Mouse (Mus musculus) urinary bladder, postnatal 36 days (tissue): ENCODE data around the gene Chrne.

ENCODE experiments used
- DNase-seq, 2 experiments: peaks; one replicate each; pipeline ENCODE4 v3.0.0; 2022; ENCODE audit warnings: low spot score in 2 of 2, mixed read lengths in 1 of 2

Chrne gene

DNA sequence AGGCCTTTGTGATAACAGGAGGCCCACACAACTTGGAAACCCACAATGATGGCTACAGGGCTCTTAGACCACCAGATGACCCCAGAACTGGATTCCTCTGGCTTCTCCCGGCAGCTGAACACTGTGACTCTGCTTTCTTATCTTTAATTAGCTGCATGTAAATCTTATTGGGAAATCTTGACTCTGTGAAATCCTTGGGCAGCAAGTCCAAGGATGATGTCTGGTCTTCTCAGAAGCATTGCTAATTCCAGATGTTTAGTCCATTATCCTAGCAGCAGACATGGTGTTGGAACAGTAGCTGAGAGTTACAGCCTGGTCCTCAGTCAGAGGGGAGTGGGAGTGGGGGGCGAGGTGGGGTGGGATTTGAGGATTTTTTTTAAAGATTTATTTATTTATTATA is 9.4 kb upstream of the Chrne start:
- no peak for DNase-seq

GRCm38 (mm10) chr11:70626877-70627276 is 7.9 kb upstream of the Chrne start:
- DNase-seq = no peak

DNA sequence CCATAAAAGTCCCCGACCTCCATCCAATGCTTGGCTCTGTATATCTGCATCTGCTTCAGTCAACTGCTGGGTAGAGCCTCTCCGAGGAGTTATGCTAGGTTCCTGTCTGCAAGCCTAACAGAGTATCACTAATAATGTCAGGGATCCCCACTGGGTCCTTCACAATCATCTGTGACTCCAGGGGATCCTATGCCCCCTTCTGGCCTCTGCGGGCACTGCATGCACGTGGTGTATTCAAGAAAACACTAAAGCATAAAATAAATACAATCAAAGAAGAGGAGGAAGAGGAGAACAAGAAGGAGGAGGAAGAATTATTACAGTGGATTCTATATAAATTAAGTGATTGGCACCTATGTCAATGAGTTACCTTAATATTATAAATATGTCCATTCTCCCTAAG is 6.5 kb upstream of the Chrne start:
- DNase-seq = no peak

GRCm38 (mm10) chr11:70623053-70623742 is 4.2 kb upstream of the Chrne start:
- no peak for DNase-seq

DNA sequence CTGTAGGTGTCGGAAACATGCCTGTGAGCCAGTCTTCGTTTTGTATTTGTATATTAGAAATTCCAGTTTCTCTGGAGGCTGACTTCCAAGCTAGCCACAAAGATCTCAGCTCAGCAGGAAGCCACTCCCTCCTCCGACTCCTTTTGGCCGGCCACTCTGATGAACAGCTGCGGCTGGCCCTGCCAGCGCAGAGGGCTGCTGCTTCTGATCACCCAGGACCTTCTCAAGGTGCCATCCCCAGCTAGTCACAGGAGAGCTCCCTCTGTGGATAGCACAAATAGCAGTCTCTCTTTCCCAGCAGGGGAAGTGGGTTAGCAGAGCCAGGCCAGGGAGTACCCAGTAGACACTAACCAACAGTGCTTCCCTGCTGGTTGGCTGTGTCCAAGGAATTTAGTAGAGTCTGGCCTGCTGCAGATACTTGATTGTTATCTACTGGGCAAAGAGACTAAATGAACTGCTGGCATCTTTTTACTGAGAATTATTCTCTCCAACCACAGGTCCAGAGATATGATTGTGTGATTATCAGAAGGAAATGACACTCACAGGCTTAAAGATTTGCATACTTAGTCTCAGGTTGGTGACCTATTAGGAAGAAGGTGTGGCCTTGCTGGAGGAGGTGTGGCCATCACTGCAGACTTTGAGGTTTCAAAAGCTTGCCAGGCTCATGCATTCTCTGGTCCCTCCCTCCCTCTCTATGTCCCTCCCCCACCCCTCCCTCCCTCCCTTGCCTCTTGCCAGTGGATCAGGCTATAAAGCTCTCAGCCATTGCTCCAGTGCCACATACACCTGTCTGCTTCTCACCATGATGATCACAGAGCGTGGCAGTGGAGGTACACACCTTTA is 3.2 kb upstream of the Chrne start:
- DNase-seq = no peak

DNA sequence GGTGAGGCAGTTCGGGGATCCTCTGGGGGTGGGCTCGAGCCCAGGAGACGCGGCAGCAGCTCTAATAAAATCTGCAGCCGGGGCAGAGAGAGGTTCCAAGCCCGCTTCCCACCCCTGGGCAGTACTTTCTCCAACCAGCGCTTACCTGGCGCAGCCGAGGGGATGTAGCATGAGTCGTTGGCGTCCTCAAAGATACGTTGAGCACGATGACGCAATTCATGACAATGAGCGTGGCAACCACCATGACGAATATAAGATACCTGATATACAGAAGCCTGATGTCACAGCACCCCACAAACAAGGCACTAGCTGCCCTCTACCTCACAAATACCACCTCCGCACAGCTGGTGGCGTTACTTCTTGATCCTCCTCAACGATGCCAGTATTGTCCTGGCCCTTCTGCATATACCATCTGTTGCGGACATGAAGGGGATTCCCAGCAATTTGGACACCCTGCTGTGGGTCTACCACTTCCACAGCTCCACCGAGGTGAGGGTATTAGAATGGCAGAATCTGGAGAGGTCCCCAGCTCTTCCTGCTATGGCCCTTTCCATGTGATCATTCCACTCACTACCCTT is 3.4 kb downstream of the Chrne start, which contains the start of gene 4930544D05Rik:
TSS of gene 4930544D05Rik (plus strand) at position 333 of the 578 bp plus-strand sequence.
- no peak for DNase-seq

DNA sequence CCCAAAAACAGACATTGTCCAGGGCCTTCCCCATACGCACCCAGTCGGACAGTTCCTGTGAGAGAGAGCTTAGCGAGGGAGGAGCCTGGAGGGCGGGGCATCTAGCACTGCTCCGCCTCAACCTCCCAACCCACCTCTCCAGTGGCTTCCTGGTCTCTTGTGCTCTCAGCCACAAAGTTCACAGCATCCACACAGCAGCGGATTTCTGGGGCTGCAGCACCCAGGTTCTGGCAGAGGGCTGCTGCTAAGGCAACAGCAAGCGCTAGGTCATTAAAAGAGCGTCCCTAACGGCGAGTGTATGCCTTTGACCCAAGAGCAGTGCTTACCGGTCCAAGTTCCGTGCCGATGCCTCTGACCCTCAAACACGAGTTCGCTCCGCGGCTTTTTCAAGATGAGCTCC is 3.9 kb downstream of the Chrne start:
- DNase-seq = peak; percentile 61 to 81

DNA sequence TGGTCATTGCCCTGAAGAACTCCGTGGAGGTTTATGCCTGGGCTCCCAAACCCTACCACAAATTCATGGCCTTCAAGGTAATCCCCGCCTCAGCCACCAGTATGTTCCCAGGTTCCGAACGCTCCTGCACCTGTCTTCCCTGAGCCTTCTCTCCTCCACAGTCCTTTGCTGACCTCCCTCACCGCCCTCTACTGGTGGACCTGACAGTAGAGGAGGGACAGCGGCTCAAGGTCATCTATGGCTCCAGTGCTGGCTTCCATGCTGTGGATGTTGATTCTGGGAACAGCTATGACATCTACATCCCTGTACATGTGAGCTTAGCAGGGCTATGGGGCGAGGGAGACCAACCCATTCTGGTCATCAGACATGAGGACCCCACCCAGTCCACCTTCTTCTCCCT is 6.5 kb downstream of the Chrne start:
- DNase-seq = no peak

DNA sequence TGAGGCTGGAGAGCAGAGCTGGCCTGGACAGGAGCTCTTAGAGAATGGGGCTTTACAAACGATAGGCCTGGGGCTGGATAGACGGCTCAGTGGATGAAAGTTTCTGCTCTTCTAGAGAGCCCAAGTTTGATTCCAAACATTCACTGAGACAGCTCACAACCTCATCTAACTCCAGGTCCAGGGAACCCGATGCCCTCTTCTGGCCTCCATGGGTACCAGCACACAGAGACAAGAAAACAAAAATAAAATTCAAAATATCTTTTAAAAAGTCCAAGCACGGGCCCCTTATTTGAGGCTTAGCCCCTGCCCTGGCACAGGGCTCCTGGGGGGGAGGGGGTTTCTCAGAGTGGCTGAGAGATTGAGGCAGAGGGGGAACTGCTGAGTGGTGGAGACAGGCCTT is 8.3 kb downstream of the Chrne start:
- no peak for DNase-seq

GRCm38 (mm10) chr11:70608381-70609066 is 10.5 kb downstream of the Chrne start:
- DNase-seq = no peak

GRCm38 (mm10) chr11:70607611-70608010 is 11.4 kb downstream of the Chrne start:
- DNase-seq = no peak

- no peak for DNase-seq
These were observed 12.3 kb downstream of the Chrne start for GRCm38 (mm10) chr11:70606717-70607116.

DNA sequence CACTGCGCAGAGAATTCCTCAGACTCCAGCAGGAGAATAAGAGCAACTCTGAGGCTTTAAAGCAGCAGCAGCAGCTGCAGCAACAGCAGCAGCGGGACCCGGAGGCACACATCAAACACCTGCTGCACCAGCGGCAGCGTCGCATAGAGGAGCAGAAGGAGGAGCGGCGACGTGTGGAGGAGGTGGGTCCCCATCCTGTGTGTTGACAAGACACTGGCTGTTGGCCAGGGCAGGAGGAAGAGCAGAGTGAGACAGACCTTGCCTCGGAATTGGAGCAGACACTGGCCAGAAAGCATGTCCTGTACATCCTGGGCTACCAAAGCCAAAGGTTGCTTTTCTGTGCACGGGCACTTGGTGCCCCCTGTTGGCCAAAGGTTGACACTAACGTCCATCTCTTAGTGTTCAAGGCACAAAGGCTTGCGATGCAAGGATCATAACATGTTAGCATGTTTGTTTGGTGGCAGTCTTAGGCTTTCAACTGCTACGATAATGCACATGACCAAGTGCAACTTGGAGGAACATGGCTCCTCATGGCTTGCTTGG is 13.9 kb downstream of the Chrne start:
- DNase-seq = peak; percentile 75 to 77

DNA sequence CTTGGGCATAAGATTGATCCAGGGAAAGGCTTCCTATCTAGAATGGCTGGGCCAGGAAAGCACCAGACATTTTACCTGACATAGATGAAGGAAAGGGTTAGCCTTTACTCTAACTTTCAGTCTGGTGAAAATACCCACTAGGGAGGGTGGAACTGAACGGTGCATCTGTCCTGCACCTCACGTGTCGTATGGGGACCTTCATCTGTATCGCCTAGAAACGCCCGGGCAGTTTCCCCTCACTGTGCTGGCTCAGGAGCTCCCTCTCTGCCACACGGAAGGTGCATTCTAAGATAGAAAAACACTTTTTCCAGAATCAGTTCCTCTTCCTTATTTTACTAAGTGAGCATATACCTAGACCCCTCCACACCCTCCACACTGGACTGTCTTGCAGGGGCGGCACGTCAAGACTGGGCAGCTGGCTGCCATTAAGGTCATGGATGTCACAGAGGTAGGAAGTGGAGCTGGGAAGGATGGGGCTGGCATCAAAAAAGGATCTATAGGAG is 20.5 kb downstream of the Chrne start:
- DNase-seq = no peak

DNA sequence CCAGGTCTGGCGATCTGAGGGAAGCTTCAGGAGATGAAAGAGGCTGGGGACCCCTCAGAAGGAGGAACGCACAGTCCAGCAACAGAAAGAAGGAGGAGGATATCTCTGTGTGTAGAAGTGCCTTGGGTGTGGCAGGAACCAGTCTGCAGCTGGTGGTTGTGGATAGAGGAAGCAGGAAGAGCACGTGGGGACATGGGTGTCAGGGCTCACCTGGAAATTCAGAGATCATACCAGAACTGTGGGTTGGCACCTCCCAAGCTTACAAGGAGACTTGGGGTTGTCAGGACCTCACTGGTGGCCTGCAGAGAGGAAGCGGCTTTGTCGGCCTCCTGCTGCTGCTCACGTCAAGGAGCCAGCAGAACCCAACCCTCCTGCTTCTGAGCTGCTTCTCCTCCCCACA is 21.7 kb downstream of the Chrne start:
- DNase-seq = no peak

DNA sequence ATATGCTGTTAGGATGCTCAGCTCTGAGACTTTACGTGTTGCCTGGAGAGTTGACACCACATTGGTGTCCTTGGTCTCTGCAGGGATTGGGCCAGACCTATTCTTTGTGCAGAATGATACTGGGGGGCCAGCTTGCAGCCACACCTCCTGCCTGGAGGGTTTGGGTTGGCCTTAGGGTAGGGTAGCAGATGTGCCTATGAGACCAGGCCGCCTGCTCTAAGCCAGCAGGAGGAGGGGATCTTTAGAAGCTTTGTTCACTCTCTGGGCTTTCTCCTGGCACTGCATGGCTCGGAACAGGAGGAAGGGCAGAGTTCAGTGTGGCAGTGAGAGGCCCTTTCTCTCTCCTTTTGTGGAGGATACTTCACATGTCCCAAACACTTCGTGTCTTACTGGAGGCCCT is 22.9 kb downstream of the Chrne start:
- no peak for DNase-seq

DNA sequence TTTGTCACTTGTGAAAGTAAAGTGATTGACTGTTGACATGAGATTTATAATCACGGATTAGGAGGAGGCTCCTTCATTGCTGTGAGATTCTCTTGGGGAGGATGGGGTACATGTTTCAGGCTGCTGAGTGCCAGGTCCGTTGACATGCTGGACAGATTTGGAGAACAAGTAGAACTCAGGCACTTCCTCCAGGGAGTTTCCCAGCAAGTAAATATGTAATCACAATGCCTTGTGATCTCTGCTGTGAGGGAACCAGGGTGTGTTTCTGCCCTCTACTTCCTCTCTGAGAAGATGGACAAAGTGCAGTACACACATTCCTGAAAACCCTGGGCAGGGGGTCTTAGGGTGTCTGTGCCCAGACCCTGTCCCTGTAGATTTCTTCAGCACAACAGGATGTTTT is 23.4 kb downstream of the Chrne start:
- no peak for DNase-seq

DNA sequence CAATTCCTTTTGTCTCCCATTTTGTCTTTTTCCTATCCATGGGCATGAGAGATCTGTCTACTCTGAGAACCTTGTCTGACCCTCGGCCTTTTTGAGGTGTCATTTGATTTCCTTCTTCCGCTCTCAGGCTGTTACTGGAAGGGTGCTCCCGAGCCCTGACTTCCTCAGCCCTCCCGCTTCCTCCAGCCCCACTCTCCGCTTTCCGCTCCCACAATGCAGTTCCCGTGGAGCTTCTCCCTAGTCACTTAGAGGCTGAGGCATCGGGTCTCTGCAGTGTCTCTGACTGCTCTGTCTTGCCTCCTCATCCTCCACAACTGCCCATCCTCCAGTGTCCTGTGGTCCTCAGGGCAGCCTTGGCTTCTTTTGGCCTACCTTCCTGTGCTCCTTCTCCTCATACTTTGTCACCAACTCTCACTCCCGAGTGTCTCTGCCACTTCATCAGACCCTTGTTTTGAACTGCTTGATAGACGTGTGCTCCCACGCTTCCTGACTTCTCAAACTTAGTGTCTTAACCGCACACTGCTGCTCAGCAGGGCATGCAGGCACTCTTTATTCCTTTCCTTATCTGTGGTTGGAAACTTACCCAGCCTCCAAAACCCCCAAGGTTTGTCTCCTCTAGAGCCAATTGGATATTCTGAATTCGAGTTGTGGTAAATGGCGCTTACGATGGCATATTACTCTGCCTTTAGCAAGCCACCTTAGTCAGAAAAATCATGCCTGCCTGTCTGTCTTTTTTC is 24.6 kb downstream of the Chrne start:
- DNase-seq = no peak

- DNase-seq = no peak
These were observed 27.3 kb downstream of the Chrne start for GRCm38 (mm10) chr11:70591733-70592132.

GRCm38 (mm10) chr11:70586954-70587353 is 32.1 kb downstream of the Chrne start:
- DNase-seq = no peak

GRCm38 (mm10) chr11:70586261-70586660 is 32.8 kb downstream of the Chrne start:
- no peak for DNase-seq
